Mouse (Mus musculus) lung, postnatal 14 days (tissue): ENCODE data around the gene Lrp10.
A peak's percentile ranks its signal among the peaks of the same experiment; 100 is the strongest.

Experiments
- DNase-seq: peaks from one replicate; pipeline ENCODE4 v3.0.0; 2021

The Lrp10 gene

GRCm38 (mm10) chr14:54435194-54435918 lies 28.6 kb upstream of the Lrp10 start:
- no peak for DNase-seq

- DNase-seq, result no peak
Measured at GRCm38 (mm10) chr14:54439155-54439554, 24.8 kb upstream of the Lrp10 start.

- no peak for DNase-seq
Measured at GRCm38 (mm10) chr14:54439610-54440009, 24.3 kb upstream of the Lrp10 start.

- no peak for DNase-seq
Measured at GRCm38 (mm10) chr14:54440538-54440937, 23.4 kb upstream of the Lrp10 start.

GRCm38 (mm10) chr14:54441365-54441764 lies 22.6 kb upstream of the Lrp10 start:
- DNase-seq, result no peak

GRCm38 (mm10) chr14:54442548-54442947 lies 21.4 kb upstream of the Lrp10 start:
- no peak for DNase-seq

GRCm38 (mm10) chr14:54443196-54443595 lies 20.7 kb upstream of the Lrp10 start:
- DNase-seq, result peak; percentile 61

GRCm38 (mm10) chr14:54443712-54444618 lies 20.0 kb upstream of the Lrp10 start:
- DNase-seq, result peak; percentile 59

GRCm38 (mm10) chr14:54445476-54445875 lies 18.5 kb upstream of the Lrp10 start:
- peak; percentile 61 for DNase-seq

- DNase-seq, result no peak
Measured at GRCm38 (mm10) chr14:54453566-54453965, 10.4 kb upstream of the Lrp10 start.

GRCm38 (mm10) chr14:54454669-54455528 lies 9.0 kb upstream of the Lrp10 start:
- no peak for DNase-seq

GRCm38 (mm10) chr14:54457907-54458569 lies 5.9 kb upstream of the Lrp10 start:
- no peak for DNase-seq

- DNase-seq, result no peak
Measured at GRCm38 (mm10) chr14:54462146-54462545, 1.8 kb upstream of the Lrp10 start.

- DNase-seq, result no peak
Measured at GRCm38 (mm10) chr14:54463108-54463958, 604 bp upstream of the Lrp10 start.

- DNase-seq, result peak; percentile 72
Measured at GRCm38 (mm10) chr14:54464293-54465005, 512 bp downstream of the Lrp10 start.

GRCm38 (mm10) chr14:54471467-54471866 lies 7.5 kb downstream of the Lrp10 start:
- DNase-seq, result no peak

GRCm38 (mm10) chr14:54472671-54473070 lies 8.7 kb downstream of the Lrp10 start:
- no peak for DNase-seq

- no peak for DNase-seq
Measured at GRCm38 (mm10) chr14:54474744-54475143, 10.8 kb downstream of the Lrp10 start.

- DNase-seq, result peak; percentile 72
Measured at GRCm38 (mm10) chr14:54475941-54476844, 12.3 kb downstream of the Lrp10 start, which contains the start of gene Rem2. Rem2 (plus strand) TSS chr14:54476100.
